Mouse (Mus musculus) forebrain, embryonic 16.5 days (tissue): ENCODE measurements at regions not wholly inside any gene's neighbourhood (a gene's known extent, or its start where the extent isn't known, plus 50 kb on each side); places are given as distances from the start of the nearest gene placed in this dataset.

Experiments
- ATAC-seq: fragments of 200-750 bp; cut with Nextera tagmentation; 2 replicates; pipeline ENCODE4 v1.8.0; 2017; ENCODE audit warnings: mild to moderate bottlenecking, moderate library complexity
- H3K27ac ChIP-seq: fragments of 300-500 bp; sonication (generic); 2 replicates; pipeline ENCODE4 v1.5.1; 2014; ENCODE audit warnings: low read length, control low read depth
- H3K27me3 ChIP-seq: fragments of 300-500 bp; sonication (generic); replicated peaks from 2 replicates; pipeline ENCODE4 v1.6.1; 2014; ENCODE audit warnings: low read length; ENCODE audit not compliant: control insufficient read depth, insufficient read depth
- H3K36me3 ChIP-seq: fragments of 300-500 bp; sonication (generic); 2 replicates; pipeline ENCODE4 v1.6.1; 2014; ENCODE audit not compliant: control insufficient read depth, insufficient read depth
- H3K4me1 ChIP-seq: fragments of 300-500 bp; sonication (generic); replicated peaks from 2 replicates; pipeline ENCODE4 v1.6.1; 2014; ENCODE audit warnings: low read length; ENCODE audit not compliant: control insufficient read depth, insufficient read depth
- H3K4me2 ChIP-seq: fragments of 300-500 bp; sonication (generic); 2 replicates; pipeline ENCODE4 v1.6.1; 2014; ENCODE audit warnings: mild to moderate bottlenecking, low read length, control low read depth
- H3K4me3 ChIP-seq: fragments of 300-500 bp; sonication (generic); replicated peaks from 2 replicates; pipeline ENCODE4 v1.5.1; 2014; ENCODE audit warnings: mild to moderate bottlenecking, low read length, control low read depth
- H3K9ac ChIP-seq: fragments of 300-500 bp; sonication (generic); replicated peaks from 2 replicates; pipeline ENCODE4 v1.6.1; 2014; ENCODE audit warnings: low read depth, low read length, control low read depth
- H3K9me3 ChIP-seq: fragments of 300-500 bp; sonication (generic); 2 replicates; pipeline ENCODE4 v1.6.1; 2016; ENCODE audit warnings: low read length; ENCODE audit not compliant: control insufficient read depth
- WGBS: fragments of 180-500 bp; shearing (Covaris S2); extraction: QIAGEN DNeasy Blood & Tissue Kit; methylation state at CpG from one replicate; pipeline ENCODE4 v1.1.7; 2014; 5-methylcytosine and 5-hydroxymethylcytosine counted together

- Histone ChIP-seq H3K9ac (no peak overlapping the region), H3K4me3 (no peak overlapping the region), H3K4me1 (no peaks in the 10 kb centered on the region), H3K36me3 (no peaks in the 10 kb centered on the region), H3K4me2 (no peak overlapping the region), H3K27me3 (no peaks in the 10 kb centered on the region), H3K27ac (no peak overlapping the region), H3K9me3 (no peaks in the 10 kb centered on the region)
- WGBS, result 74% methylated on average over 1 of the region's 1 CpGs
- ATAC-seq, result no peak
These were observed 315.9 kb upstream of the Plscr5 start for GRCm38 (mm10) chr9:91876823-91877222.

- H3K9me3 ChIP-seq, result no peaks in the 10 kb centered on the region
- H3K4me3 ChIP-seq, result no peak overlapping the region
- ATAC-seq, result peak; percentile 52; the same call in 1 of the 2 replicates
- WGBS, result 32% methylated on average over 3 of the region's 3 CpGs
- no peak overlapping the region for H3K9ac ChIP-seq
- no peaks in the 10 kb centered on the region for H3K27me3 ChIP-seq
- H3K36me3 ChIP-seq, result no peaks in the 10 kb centered on the region
- H3K4me2 ChIP-seq, result no peak overlapping the region
- H3K27ac ChIP-seq, result no peak overlapping the region
- H3K4me1 ChIP-seq, result no peaks in the 10 kb centered on the region
These were observed 361.2 kb upstream of the Plscr5 start for GRCm38 (mm10) chr9:91831556-91831955.

GRCm38 (mm10) chr9:91823733-91824487 is 368.8 kb upstream of the Plscr5 start:
- H3K4me3 ChIP-seq, result no peak overlapping the region
- peak; percentile 83 for ATAC-seq
- peaks cover 3% of the 10 kb centered on the region for H3K4me1 ChIP-seq
- H3K27me3 ChIP-seq, result no peaks in the 10 kb centered on the region; the same call in 1 of the 2 replicates
- H3K9me3 ChIP-seq, result no peaks in the 10 kb centered on the region
- 80% methylated on average over 1 of the region's 1 CpGs for WGBS
- H3K4me2 ChIP-seq, result no peak overlapping the region
- no peaks in the 10 kb centered on the region for H3K36me3 ChIP-seq
- H3K9ac ChIP-seq, result no peak overlapping the region
- no peak overlapping the region for H3K27ac ChIP-seq

- Histone ChIP-seq H3K4me2 (no peak overlapping the region), H3K4me3 (no peak overlapping the region), H3K4me1 (peaks cover 8% of the 10 kb centered on the region; the same call in 1 of the 2 replicates), H3K36me3 (no peaks in the 10 kb centered on the region), H3K9ac (no peak overlapping the region), H3K27ac (no peak overlapping the region), H3K27me3 (no peaks in the 10 kb centered on the region; the same call in 1 of the 2 replicates), H3K9me3 (no peaks in the 10 kb centered on the region)
- WGBS, result 15% methylated on average over 13 of the region's 13 CpGs
- peak; percentile 89 for ATAC-seq
These were observed 374.0 kb upstream of the Plscr5 start for GRCm38 (mm10) chr9:91818616-91819328.

- 62% methylated on average over 3 of the region's 3 CpGs for WGBS
- peaks cover 3% of the 10 kb centered on the region; the same call in 1 of the 2 replicates for H3K4me1 ChIP-seq
- H3K9me3 ChIP-seq, result no peaks in the 10 kb centered on the region
- peak; percentile 85 for ATAC-seq
- H3K4me2 ChIP-seq, result no peak overlapping the region
- no peak overlapping the region for H3K9ac ChIP-seq
- H3K27ac ChIP-seq, result no peak overlapping the region
- no peak overlapping the region for H3K4me3 ChIP-seq
- no peaks in the 10 kb centered on the region for H3K36me3 ChIP-seq
- H3K27me3 ChIP-seq, result no peaks in the 10 kb centered on the region
These were observed 389.3 kb upstream of the Plscr5 start for GRCm38 (mm10) chr9:91803372-91803961.

GRCm38 (mm10) chr9:91798837-91799225 is 393.9 kb upstream of the Plscr5 start:
- H3K9ac ChIP-seq, result no peak overlapping the region
- H3K4me3 ChIP-seq, result no peak overlapping the region
- WGBS, result 78% methylated on average over 4 of the region's 4 CpGs
- H3K36me3 ChIP-seq, result no peaks in the 10 kb centered on the region
- H3K27me3 ChIP-seq, result no peaks in the 10 kb centered on the region
- H3K27ac ChIP-seq, result no peak overlapping the region
- H3K4me2 ChIP-seq, result no peak overlapping the region
- peaks cover 3% of the 10 kb centered on the region; the same call in 1 of the 2 replicates for H3K4me1 ChIP-seq
- ATAC-seq, result no peak
- H3K9me3 ChIP-seq, result no peaks in the 10 kb centered on the region

GRCm38 (mm10) chr9:91798171-91798836 is 394.4 kb upstream of the Plscr5 start:
- Histone ChIP-seq H3K27ac (no peak overlapping the region), H3K4me3 (no peak overlapping the region), H3K9ac (no peak overlapping the region), H3K9me3 (no peaks in the 10 kb centered on the region), H3K4me2 (no peak overlapping the region), H3K4me1 (no peaks in the 10 kb centered on the region; the same call in 1 of the 2 replicates), H3K36me3 (no peaks in the 10 kb centered on the region), H3K27me3 (no peaks in the 10 kb centered on the region)
- WGBS, result 74% methylated on average over 10 of the region's 10 CpGs
- peak; percentile 91 for ATAC-seq

- no peaks in the 10 kb centered on the region for H3K36me3 ChIP-seq
- WGBS, result 68% methylated on average over 4 of the region's 4 CpGs
- H3K9me3 ChIP-seq, result no peaks in the 10 kb centered on the region
- ATAC-seq, result no peak
- H3K9ac ChIP-seq, result no peak overlapping the region
- no peaks in the 10 kb centered on the region for H3K4me1 ChIP-seq
- H3K4me3 ChIP-seq, result no peak overlapping the region
- H3K27me3 ChIP-seq, result no peaks in the 10 kb centered on the region
- H3K27ac ChIP-seq, result no peak overlapping the region
- no peak overlapping the region for H3K4me2 ChIP-seq
These were observed 395.8 kb upstream of the Plscr5 start for GRCm38 (mm10) chr9:91796976-91797375.

GRCm38 (mm10) chr9:91752935-91753334 is 387.3 kb upstream of the Zic1 start:
- no peak for ATAC-seq
- H3K4me1 ChIP-seq, result no peaks in the 10 kb centered on the region
- H3K4me2 ChIP-seq, result no peak overlapping the region
- H3K36me3 ChIP-seq, result no peaks in the 10 kb centered on the region
- H3K27ac ChIP-seq, result no peak overlapping the region
- no peak overlapping the region for H3K4me3 ChIP-seq
- no peaks in the 10 kb centered on the region for H3K27me3 ChIP-seq
- H3K9ac ChIP-seq, result no peak overlapping the region
- no peaks in the 10 kb centered on the region for H3K9me3 ChIP-seq
- 77% methylated on average over 1 of the region's 1 CpGs for WGBS
